In genomic region chr1:91883115-91883514, GRCm38 (mm10) we compare ENCODE assay signal across 12 mouse cellular contexts.
DNase-seq lines count a peak whose midpoint lies in the region; ATAC-seq and TF ChIP-seq lines count a peak whose summit lies in the region.
"Had no signal": no experiment of that assay in that cellular context is flagged by ENCODE, and none has a peak within 500 bp of the region (broad histone marks: within the 10 kb centered on the region; RNA-seq: fewer than 3 reads in every experiment).

No protein-coding gene starts in this region.

- no peak overlapping the region for H3K4me2 ChIP-seq in hindbrain, postnatal 0 days (ENCODE audit: low read depth, low read length)
- no peak overlapping the region for H3K4me2 ChIP-seq in neural tube, embryonic 11.5 days (ENCODE audit: low read depth)

- TF ChIP-seq CTCF in hindbrain, postnatal 0 days (IDR thresholded peaks at IDR 0.05; ENCODE audit: low read depth) = no peak

- H3K9me3 ChIP-seq in hindbrain, postnatal 0 days (ENCODE audit: low read length) = no peaks in the 10 kb centered on the region
- 0 out of 2 replicates have a peak, but pooled peaks cover 7% of the 10 kb centered on the region for H3K9me3 ChIP-seq in hindbrain, embryonic 10.5 days
- H3K9me3 ChIP-seq in neural tube, embryonic 11.5 days (ENCODE audit: control insufficient read depth, low read length) = no peaks in the 10 kb centered on the region

- DNase-seq in hindbrain, postnatal 0 days (ENCODE audit: low spot score) = peak; percentile 50
- no peak for DNase-seq in hindbrain, embryonic 10.5 days (ENCODE audit: low spot score)
- DNase-seq in neural tube, embryonic 11.5 days (ENCODE audit: low spot score) = peak; percentile 40
- no peak for DNase-seq in neural tube, embryonic 10.5 days (ENCODE audit: extremely low spot score, low spot score)
- peak; percentile 47 to 55 for DNase-seq in kidney, postnatal 25 days
- peak; percentile 67 for DNase-seq in yolk sac, embryonic 10.5 days (ENCODE audit: low spot score)
- no peak for DNase-seq in right cerebral cortex, postnatal 10 days (ENCODE audit: low spot score in 2 of 2)
- no peak for DNase-seq in retina, postnatal 1 day
- DNase-seq: cerebellum, postnatal 14 days; heart, postnatal 14 days; thymus, postnatal 25 days had no signal

- 52% methylated on average over 5 of the region's 5 CpGs for WGBS in hindbrain, postnatal 0 days
- 80% methylated on average over 5 of the region's 5 CpGs for WGBS in hindbrain, embryonic 10.5 days
- 61% methylated on average over 5 of the region's 5 CpGs for whole genome bisulfite sequencing in neural tube, embryonic 11.5 days

- H3K36me3 ChIP-seq in hindbrain, postnatal 0 days (ENCODE audit: insufficient read depth, low read length) = no peaks in the 10 kb centered on the region
- H3K36me3 ChIP-seq in hindbrain, embryonic 10.5 days = no peaks in the 10 kb centered on the region
- no peaks in the 10 kb centered on the region for H3K36me3 ChIP-seq in neural tube, embryonic 11.5 days (ENCODE audit: control insufficient read depth, insufficient read depth, low read length)

- H3K27me3 ChIP-seq in hindbrain, postnatal 0 days (ENCODE audit: insufficient read depth, low read length) = no peaks in the 10 kb centered on the region
- H3K27me3 ChIP-seq in hindbrain, embryonic 10.5 days (ENCODE audit: insufficient read depth, poor library complexity, severe bottlenecking) = no peaks in the 10 kb centered on the region
- H3K27me3 ChIP-seq in neural tube, embryonic 11.5 days (ENCODE audit: control insufficient read depth, insufficient read depth, low read length) = no peaks in the 10 kb centered on the region

- H3K4me1 ChIP-seq in hindbrain, postnatal 0 days (ENCODE audit: insufficient read depth, low read length) = peaks cover 6% of the 10 kb centered on the region; the same call in 1 of the 2 replicates
- peaks cover 6% of the 10 kb centered on the region for H3K4me1 ChIP-seq in hindbrain, embryonic 10.5 days (replicated peaks)
- no peaks in the 10 kb centered on the region for H3K4me1 ChIP-seq in neural tube, embryonic 11.5 days (ENCODE audit: control insufficient read depth, insufficient read depth, low read length)

- no peak overlapping the region for H3K27ac ChIP-seq in hindbrain, postnatal 0 days
- no peak overlapping the region for H3K27ac ChIP-seq in hindbrain, embryonic 10.5 days
- H3K27ac ChIP-seq in neural tube, embryonic 11.5 days (ENCODE audit: low read depth, low read length) = no peak overlapping the region

- no peak overlapping the region for H3K9ac ChIP-seq in hindbrain, postnatal 0 days (replicated peaks; ENCODE audit: low read length)
- no peak overlapping the region for H3K9ac ChIP-seq in neural tube, embryonic 11.5 days (ENCODE audit: low read length)

- no peak overlapping the region for H3K4me3 ChIP-seq in hindbrain, postnatal 0 days (ENCODE audit: low read length)
- H3K4me3 ChIP-seq in hindbrain, embryonic 10.5 days = no peak overlapping the region
- H3K4me3 ChIP-seq in neural tube, embryonic 11.5 days (ENCODE audit: low read depth, low read length) = no peak overlapping the region
- H3K4me3 ChIP-seq: myocyte had no signal

- no peak for ATAC-seq in hindbrain, postnatal 0 days
- no peak for ATAC-seq in neural tube, embryonic 11.5 days (ENCODE audit: insufficient read depth, low FRiP score, low TSS enrichment)

Comparison
In these comparisons a context has a peak if more than half of its experiments do, and no peak if none do; other contexts are left out.
1. DNase-seq: peak in hindbrain, postnatal 0 days (single experiment), neural tube, embryonic 11.5 days (single experiment), kidney, postnatal 25 days (2 of 2) and yolk sac, embryonic 10.5 days (single experiment); none in hindbrain, embryonic 10.5 days (single experiment), neural tube, embryonic 10.5 days (single experiment), right cerebral cortex, postnatal 10 days (0 of 2) and retina, postnatal 1 day (single experiment).